Mouse (Mus musculus): ENCODE measurements at regions not wholly inside any gene's neighbourhood (a gene's known extent, or its start where the extent isn't known, plus 50 kb on each side); places are given as distances from the start of the nearest gene placed in this dataset.

GRCm38 (mm10) chr6:100923070-100923469, 89.6 kb downstream of the Ppp4r2 start:
- DNase-seq, result no peak

- no peak for DNase-seq
Measured at GRCm38 (mm10) chr6:100923686-100924085, 90.3 kb downstream of the Ppp4r2 start.

DNA sequence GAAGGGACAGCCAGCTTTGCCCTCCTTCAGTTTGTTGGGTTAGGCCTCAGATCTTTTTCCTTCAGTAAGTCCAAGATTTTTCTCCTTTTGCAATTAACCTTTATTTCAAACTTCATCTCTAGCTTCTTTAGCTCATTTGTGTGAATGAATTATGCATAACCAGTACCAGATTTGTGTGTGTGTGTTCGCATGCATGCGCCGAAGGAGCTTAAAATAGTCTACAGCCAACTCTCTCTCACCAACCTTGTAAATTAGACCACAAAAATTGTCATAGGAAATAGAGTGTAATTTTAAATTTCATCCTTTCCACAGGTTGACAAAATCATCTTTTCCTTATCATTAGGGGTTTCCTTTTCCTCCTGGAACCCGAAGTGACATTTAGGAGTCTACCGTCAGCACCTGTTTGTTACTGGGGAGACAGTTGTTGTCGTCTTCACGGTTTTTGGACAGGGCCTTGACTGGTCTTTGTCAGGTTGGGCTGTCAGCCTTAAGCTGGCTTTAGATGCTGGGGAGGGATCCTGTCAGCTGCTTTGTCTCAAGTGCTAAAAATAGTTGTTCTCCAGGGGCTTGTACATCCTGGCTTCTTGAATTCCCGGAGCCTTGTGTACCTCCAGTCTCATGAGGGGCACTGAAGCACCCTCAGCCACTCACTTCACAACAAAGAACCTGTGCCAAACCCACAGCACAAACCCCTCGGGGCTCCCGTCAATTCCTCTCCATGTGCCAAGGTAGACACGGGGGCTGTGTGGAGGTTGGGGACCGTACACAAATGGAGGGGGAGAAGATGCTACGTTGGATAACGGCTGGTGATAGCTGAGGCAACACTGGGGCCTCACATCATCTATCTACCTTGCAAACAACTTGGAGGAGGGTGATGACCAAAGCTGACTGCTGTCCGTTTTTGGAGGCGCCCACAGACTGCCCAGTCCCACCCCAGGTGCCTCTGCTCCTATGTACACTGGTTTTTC, 95.7 kb downstream of the Ppp4r2 start:
- DNase-seq, result no peak

DNA sequence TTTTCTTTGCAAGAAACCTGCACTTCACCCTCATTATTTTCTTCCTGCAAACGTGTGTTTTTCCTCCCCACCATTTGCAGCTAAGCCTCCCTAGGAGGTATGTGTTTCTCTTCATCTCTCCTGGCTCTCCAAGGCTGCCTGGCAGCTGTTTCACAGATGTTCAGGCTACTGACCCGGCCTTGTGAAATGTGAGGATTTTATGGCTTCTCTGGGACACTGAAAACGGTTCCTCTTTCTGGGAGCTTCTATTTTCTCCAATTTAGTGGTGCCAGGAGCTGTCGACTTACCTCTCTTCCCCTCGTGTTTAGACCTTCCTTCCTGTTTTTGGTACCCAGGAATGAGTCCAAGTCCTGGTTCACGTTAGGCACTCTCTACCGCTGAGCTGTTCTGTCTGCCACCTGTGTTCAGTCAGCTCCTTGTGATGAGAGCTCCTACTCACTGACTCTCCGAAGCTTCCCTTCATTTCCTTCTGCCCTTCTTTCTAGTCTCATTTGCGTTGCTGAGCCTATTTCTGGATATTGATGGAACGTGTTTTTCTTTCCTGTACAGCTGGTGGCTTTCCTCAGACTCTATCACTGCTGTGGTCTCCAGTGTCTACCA, 96.4 kb downstream of the Ppp4r2 start:
- DNase-seq, result no peak

GRCm38 (mm10) chr6:100930706-100931105, 97.3 kb downstream of the Ppp4r2 start:
- DNase-seq, result no peak

DNA sequence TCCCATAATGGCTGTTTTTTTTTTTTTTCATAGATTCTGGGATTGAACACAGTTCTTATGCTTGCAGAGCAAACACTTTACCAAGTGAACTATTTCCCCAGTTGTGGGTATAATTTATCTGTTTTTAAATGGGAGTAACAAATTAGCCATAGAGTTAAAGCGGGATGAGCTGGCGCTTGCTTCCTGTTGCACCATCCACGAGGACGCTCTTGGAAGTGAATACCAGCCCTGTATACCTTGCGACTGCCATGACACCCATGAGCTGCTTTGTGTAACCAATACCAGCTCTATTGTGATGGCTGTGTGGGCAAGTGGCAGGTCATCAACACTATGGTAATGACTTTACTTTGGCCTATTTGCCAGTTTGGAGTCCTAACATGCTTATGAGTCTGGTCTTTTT, 101.0 kb downstream of the Ppp4r2 start:
- no peak for DNase-seq

DNA sequence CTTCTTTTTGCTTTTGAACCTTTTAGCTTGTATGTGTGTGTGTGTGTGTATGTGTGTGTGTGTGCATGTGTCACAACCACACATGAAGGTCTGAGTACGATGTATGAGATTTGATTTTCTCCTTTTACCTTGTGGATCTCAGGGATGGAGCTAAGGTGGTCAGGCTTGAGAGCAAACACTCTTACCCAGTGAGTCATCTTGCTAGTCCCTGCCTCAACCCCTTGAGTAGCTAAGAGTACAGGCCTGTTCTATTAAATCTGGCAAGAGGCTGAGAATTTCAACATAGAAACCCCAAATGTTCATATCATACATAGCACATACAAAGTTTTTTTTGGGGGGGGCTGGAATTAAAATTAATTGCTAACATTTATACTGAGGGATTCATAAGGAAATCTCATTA, 104.4 kb downstream of the Ppp4r2 start:
- no peak for DNase-seq

- no peak for DNase-seq
Measured at GRCm38 (mm10) chr6:100938376-100938775, 105.0 kb downstream of the Ppp4r2 start.

DNA sequence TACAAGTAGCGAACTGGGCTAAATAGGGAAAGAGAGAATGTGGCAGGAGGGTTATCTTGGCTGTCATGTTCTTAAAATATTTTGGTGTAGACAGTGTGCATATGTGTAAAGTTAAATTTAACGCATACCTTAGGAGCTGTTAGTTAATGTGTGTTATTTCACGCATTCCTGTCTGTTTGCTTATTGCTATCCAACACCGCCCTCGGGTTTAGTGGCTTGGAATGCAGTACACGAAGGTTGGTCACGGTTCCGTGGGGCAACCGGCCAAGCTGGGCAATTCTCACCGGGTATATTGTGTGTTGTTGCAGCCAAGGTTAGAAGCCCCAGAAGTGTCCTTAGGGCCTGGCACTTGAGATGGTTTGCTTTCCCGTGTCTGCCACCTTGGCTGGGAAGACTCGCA, 105.6 kb downstream of the Ppp4r2 start:
- no peak for DNase-seq

GRCm38 (mm10) chr6:100939766-100940165, 106.3 kb downstream of the Ppp4r2 start:
- no peak for DNase-seq

DNA sequence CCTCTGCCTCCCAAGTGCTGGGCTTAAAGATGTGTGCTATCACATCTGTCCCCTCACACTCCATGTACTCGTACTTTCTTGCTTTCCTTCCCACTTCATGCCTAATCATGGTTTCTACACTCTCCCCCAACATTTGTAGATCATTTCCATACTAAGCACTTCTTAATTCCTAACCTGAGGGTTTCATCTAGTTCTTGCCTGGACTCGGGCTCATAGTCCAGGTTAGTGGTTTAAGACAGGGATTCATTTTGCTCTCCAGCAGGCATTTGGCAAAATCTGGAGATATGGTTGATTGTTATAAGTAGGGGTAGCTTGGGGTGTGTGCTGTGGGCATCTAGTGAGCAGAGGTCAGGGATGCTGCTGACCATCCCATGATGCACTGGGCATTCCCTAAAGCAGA, 108.3 kb downstream of the Ppp4r2 start:
- no peak for DNase-seq

DNA sequence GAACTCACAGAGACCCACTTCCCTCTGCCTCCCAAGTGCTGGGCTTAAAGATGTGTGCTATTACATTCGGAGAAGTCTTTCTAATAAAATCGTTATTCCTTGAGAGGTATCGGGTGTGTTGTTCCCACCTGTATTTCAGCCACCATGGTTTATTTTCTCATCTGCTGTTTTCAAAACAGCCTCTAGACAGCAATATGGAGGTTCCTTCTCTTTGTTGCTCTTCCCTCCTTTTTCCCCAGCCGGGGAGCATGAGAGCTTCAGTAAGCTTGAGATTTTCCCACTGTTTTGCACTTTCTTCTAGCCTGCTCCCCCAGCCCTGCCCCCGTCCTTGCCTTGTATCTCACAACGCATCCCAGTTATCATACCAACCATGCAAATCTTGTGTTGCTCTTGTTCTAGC, 109.5 kb downstream of the Ppp4r2 start:
- DNase-seq, result no peak

DNA sequence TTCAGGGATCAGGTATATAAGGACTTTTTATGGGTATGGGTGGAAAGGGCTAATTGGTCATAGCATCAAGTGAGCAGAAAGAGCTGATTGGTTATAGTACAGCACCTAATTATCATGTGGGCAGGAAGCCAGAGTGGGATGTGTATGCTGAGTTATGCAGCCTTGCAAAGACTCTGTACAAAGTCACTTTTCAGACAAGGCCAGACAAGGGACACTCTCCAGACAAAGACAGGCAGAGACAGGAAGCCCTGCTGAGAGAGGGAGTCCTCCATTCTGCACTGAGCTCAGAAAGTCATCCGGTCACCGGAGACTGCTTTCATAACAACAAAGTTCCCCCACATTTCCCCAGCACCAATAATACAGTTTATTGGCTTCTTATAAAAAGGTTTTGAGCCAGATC, 112.4 kb downstream of the Ppp4r2 start:
- no peak for DNase-seq

DNA sequence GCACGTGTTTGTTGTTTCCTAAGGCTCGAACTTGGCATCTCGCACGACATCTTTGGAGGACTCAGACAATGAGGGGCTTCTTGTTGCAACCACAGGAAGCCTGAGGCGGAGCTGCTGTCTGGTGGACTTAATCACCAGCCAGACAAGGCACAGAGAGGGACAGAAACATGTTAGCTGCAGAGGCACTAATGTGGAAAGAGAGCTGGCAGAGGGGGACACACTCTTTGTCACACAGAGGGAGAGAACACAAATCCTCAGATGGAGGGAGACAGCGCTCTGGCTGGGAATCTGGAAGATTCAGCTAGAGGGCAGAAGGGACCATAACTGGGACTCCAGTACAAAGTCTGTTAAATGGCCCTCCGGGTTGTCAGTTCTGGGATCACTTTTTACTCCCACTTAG, 114.9 kb downstream of the Ppp4r2 start:
- no peak for DNase-seq

- DNase-seq, result no peak
Measured at GRCm38 (mm10) chr6:100951646-100952045, 118.2 kb downstream of the Ppp4r2 start.

GRCm38 (mm10) chr6:100952470-100952869, 119.0 kb downstream of the Ppp4r2 start:
- DNase-seq, result no peak

DNA sequence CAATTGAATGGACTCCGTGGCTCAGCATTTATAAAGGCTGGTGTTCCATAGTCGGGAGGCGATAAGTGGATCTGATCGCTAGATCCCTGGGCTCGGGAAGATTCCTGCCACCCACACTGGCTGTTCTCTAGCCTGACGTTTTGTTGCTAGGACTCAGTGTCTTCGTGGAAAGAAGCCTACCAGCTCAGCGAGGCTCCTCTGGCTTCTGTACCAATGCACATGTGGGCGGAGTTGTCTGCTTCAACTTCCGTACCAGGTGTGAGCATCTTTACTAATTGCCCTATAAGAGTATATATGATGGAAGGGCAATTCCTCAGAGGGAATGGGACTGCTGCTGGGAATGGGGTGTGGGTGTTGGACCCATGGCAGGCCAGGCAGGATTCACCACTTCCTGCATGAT, 121.1 kb downstream of the Ppp4r2 start:
- DNase-seq, result no peak

GRCm38 (mm10) chr6:100966481-100966880, 133.1 kb downstream of the Ppp4r2 start:
- DNase-seq, result no peak

DNA sequence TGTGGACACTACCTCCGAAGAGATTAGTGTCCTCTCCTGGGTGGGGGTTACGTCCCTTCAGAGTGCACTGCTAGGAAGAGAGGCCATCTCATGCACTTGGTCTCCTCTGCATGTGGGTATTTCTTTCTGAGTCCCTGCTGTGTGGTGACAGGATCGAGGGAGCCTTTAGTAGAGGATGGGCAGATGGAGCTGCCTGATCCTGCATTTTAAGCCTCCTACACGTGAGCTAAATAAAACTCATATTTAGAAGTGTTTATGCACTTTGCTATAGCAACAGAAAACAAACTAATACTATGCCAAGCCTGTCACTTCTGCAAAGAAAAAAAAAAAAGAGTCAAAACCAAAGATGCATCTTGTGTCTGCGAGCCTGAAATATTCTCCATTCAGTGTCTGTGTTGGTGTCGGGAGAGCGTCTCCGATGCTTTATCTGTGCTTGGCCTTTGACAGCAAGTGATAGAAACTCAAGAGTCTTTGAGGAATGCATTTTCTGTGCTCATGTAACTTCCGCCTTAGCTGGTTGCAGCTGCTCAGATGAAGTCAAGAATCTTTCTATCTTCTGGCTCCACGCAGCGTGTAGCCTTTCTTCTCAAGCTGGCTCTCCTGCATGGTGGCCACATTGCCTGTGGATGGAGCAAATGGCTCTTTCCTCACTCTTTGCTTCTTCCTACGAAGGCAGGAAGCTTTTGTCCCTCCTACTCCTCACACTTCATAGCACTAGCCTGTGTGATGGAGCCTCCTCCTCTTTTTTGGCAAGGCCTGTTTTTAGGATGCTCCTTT, 134.8 kb downstream of the Ppp4r2 start:
- no peak for DNase-seq

DNA sequence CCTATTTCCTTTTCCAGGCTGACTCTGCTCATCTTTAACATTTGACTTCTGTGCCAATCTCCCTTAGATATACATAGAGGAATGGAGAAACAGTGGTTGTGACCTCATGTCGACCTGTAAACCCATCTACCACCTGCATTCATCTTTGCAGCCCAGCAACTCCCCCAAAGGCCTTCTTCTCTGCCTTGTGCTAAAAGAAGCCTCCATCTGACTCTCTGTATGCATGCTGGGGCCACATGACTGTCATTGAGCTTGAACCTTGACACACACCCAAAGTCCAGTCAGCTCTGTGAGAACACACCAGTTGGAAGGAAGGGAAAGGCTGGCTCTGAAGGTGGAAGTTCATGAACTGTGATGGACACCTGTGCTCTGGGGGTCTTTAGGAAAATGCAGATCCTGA, 135.5 kb downstream of the Ppp4r2 start:
- no peak for DNase-seq

DNA sequence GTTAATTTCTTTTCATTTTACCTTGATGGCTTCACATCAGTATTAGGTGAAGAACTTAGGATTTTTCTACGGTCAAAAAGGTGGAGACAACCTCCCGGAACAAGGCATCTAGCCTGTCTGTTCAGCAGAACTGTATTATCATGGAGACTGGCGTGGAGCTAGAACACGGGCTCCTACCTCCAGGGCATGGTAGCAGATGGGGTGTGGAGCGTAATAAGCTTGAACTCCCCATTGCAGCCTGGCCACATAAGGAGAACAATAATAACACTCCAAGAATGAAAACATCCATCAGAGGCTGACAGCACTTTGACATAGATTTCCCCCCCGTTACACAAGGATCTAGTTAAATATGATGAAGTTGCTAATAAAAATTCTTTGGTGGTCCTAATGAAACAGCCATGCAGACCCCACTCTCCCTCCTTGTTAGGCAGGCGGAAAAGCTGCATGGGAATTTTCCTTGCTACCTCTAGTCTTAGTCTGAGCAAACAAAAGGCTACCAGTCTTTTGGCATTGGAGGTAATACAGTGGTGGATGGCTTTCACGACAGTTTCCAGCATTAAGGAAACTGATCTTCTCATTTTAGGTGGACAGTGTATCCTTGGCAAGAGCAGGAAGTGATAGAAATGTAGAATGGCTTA, 137.5 kb downstream of the Ppp4r2 start:
- peak; percentile 4 for DNase-seq

DNA sequence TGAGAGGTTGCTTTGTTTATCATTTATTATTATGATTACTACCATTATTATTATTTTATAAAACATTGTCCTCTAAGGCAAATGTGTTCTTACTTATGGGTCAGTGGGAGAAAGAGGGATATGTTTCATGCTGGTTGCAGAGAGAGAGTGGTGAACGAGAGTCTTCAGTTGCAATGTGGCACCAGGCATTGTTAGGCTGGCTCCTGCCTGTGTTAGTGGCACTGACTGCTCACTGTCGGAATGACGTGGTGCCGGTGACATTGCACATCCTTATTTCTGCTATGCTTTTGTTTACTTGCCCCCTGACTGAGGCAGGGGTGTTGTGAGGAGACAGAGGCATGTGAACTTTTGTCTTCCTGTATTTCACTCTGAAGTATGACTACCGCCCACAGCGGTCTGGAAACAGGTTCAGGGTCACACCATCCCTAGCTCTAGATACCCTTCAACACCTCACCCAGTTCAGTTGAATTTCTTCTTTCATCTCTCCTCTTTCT, 138.1 kb downstream of the Ppp4r2 start:
- no peak for DNase-seq
